ENCODE assay signal across 17 mouse cellular contexts in the genomic region with DNA sequence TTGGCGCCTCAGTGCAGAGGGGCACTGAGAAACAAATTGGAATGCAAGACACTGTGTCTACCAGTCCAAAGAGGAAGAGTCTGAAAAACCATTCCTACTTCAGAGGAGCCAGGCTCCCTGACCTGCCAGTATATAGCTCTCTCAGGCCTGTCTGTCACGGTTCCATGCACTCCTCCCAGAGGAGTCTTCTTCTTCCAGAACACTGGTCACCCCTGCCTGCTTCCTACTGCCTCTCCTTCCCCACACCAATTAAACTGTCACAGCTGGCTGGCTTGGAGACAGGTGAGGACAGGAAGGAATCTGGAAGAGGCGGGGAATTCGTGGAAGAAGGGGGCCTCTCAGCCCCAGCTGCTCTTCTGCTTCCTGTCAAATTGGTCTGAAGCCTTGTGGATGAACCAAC.
A peak's percentile ranks its signal among the peaks of the same experiment; 100 is the strongest.
DNase-seq lines count a peak whose midpoint lies in the region; ATAC-seq and TF ChIP-seq lines count a peak whose summit lies in the region.
"Had no signal": no experiment of that assay in that cellular context is flagged by ENCODE, and none has a peak within 500 bp of the region (broad histone marks: within the 10 kb centered on the region; RNA-seq: fewer than 3 reads in every experiment).

No protein-coding gene starts in this region.

- H3K9me3 ChIP-seq in hindbrain, embryonic 15.5 days: no peaks in the 10 kb centered on the region
- no peaks in the 10 kb centered on the region for H3K9me3 ChIP-seq in hindbrain, embryonic 14.5 days (ENCODE audit: control insufficient read depth, low read length)
- no peaks in the 10 kb centered on the region for H3K9me3 ChIP-seq in forebrain, embryonic 11.5 days (ENCODE audit: control insufficient read depth, low read length)
- H3K9me3 ChIP-seq: G1E; heart, embryonic 12.5 days; limb, embryonic 12.5 days; liver, embryonic 15.5 days had no signal

- WGBS in hindbrain, embryonic 15.5 days: 39% methylated on average over 4 of the region's 4 CpGs
- 57% methylated on average over 4 of the region's 4 CpGs for WGBS in hindbrain, embryonic 14.5 days
- 62% methylated on average over 4 of the region's 4 CpGs for WGBS in forebrain, embryonic 11.5 days

- no peak for TF ChIP-seq CTCF in brain, embryonic 14.5 days (IDR thresholded peaks at IDR 0.05; ENCODE audit: borderline replicate concordance, extremely low read depth, insufficient read depth, insufficient read length)

- H3K4me1 ChIP-seq in hindbrain, embryonic 15.5 days (replicated peaks): peaks cover 14% of the 10 kb centered on the region
- H3K4me1 ChIP-seq in hindbrain, embryonic 14.5 days (replicated peaks; ENCODE audit: control insufficient read depth, insufficient read depth, low read length): no peaks in the 10 kb centered on the region
- no peaks in the 10 kb centered on the region for H3K4me1 ChIP-seq in forebrain, embryonic 11.5 days (replicated peaks; ENCODE audit: control insufficient read depth, insufficient read depth, low read length)
- H3K4me1 ChIP-seq: heart, embryonic 12.5 days; liver, embryonic 15.5 days had no signal

- H3K9ac ChIP-seq in hindbrain, embryonic 15.5 days: no peak overlapping the region
- no peak overlapping the region for H3K9ac ChIP-seq in hindbrain, embryonic 14.5 days
- H3K9ac ChIP-seq in forebrain, embryonic 11.5 days (ENCODE audit: low read length): no peak overlapping the region
- H3K9ac ChIP-seq: heart, embryonic 12.5 days; limb, embryonic 12.5 days; liver, embryonic 15.5 days had no signal

- ATAC-seq in hindbrain, embryonic 15.5 days (ENCODE audit: low FRiP score, low read depth): 0 out of 2 replicates have a peak, but pooled peaks have one; percentile 65
- ATAC-seq in hindbrain, embryonic 14.5 days (ENCODE audit: low FRiP score): no peak; the same call in 1 of the 2 replicates
- no peak for ATAC-seq in forebrain, embryonic 11.5 days (replicated peaks; ENCODE audit: low FRiP score)

- no peak overlapping the region for H3K4me3 ChIP-seq in hindbrain, embryonic 15.5 days
- no peak overlapping the region for H3K4me3 ChIP-seq in hindbrain, embryonic 14.5 days (replicated peaks; ENCODE audit: low read length)
- H3K4me3 ChIP-seq in forebrain, embryonic 11.5 days (ENCODE audit: low read depth, low read length): no peak overlapping the region
- H3K4me3 ChIP-seq: heart, embryonic 12.5 days; limb, embryonic 12.5 days; liver, embryonic 15.5 days had no signal

- no peaks in the 10 kb centered on the region for H3K36me3 ChIP-seq in hindbrain, embryonic 15.5 days
- no peaks in the 10 kb centered on the region for H3K36me3 ChIP-seq in hindbrain, embryonic 14.5 days (replicated peaks; ENCODE audit: control insufficient read depth, insufficient read depth)
- H3K36me3 ChIP-seq in forebrain, embryonic 11.5 days (ENCODE audit: control insufficient read depth, insufficient read depth, low read length): no peaks in the 10 kb centered on the region
- H3K36me3 ChIP-seq: G1E; heart, embryonic 12.5 days; limb, embryonic 12.5 days; liver, embryonic 15.5 days had no signal

- no peak overlapping the region for H3K4me2 ChIP-seq in hindbrain, embryonic 15.5 days
- H3K4me2 ChIP-seq in hindbrain, embryonic 14.5 days (replicated peaks): no peak overlapping the region
- H3K4me2 ChIP-seq in forebrain, embryonic 11.5 days (ENCODE audit: low read depth, low read length, severe bottlenecking): no peak overlapping the region
- H3K4me2 ChIP-seq: heart, embryonic 12.5 days; limb, embryonic 12.5 days; liver, embryonic 15.5 days had no signal

- no peak for DNase-seq in hindbrain, embryonic 14.5 days (ENCODE audit: low spot score)
- DNase-seq in brain, embryonic 14.5 days (ENCODE audit: low read depth): peak; percentile 40
- peak; percentile 3 to 8 for DNase-seq in kidney, adult 8-10 months
- peak; percentile 18 to 30 for DNase-seq in kidney, postnatal 36 days
- DNase-seq in forebrain, embryonic 11.5 days (ENCODE audit: low spot score): no peak
- DNase-seq in adrenal gland, adult 8-10 months: no peak
- DNase-seq: adrenal gland, postnatal 14 days; cerebellum, adult 9-10 months; heart, postnatal 4 days; layer of hippocampus, postnatal 36 days; lung, postnatal 10 days; thymus, adult 18-20 months had no signal

- TF ChIP-seq POLR2A in brain, embryonic 14.5 days (IDR thresholded peaks at IDR 0.05; ENCODE audit: borderline replicate concordance, extremely low read depth, insufficient read depth, insufficient read length, poor library complexity, severe bottlenecking): no peak

- H3K27ac ChIP-seq in hindbrain, embryonic 15.5 days (replicated peaks): peak overlapping the region; percentile 25; the same call in 1 of the 2 replicates
- no peak overlapping the region for H3K27ac ChIP-seq in hindbrain, embryonic 14.5 days
- H3K27ac ChIP-seq in forebrain, embryonic 11.5 days (ENCODE audit: low read depth, low read length): no peak overlapping the region
- H3K27ac ChIP-seq: limb, embryonic 12.5 days; liver, embryonic 15.5 days had no signal

- no peaks in the 10 kb centered on the region for H3K27me3 ChIP-seq in hindbrain, embryonic 15.5 days
- H3K27me3 ChIP-seq in hindbrain, embryonic 14.5 days (ENCODE audit: control insufficient read depth, insufficient read depth, low read length): no peaks in the 10 kb centered on the region
- no peaks in the 10 kb centered on the region for H3K27me3 ChIP-seq in forebrain, embryonic 11.5 days (ENCODE audit: control insufficient read depth, insufficient read depth, low read length)
- H3K27me3 ChIP-seq: heart, embryonic 12.5 days; liver, embryonic 15.5 days had no signal

Comparison
In these comparisons a context has a peak if more than half of its experiments do, and no peak if none do; other contexts are left out.
1. DNase-seq: peak in brain, embryonic 14.5 days (single experiment), kidney, adult 8-10 months (2 of 2) and kidney, postnatal 36 days (2 of 2); none in hindbrain, embryonic 14.5 days (single experiment), forebrain, embryonic 11.5 days (single experiment) and adrenal gland, adult 8-10 months (single experiment).